ENCODE assay signal across 8 mouse cellular contexts in the genomic region with DNA sequence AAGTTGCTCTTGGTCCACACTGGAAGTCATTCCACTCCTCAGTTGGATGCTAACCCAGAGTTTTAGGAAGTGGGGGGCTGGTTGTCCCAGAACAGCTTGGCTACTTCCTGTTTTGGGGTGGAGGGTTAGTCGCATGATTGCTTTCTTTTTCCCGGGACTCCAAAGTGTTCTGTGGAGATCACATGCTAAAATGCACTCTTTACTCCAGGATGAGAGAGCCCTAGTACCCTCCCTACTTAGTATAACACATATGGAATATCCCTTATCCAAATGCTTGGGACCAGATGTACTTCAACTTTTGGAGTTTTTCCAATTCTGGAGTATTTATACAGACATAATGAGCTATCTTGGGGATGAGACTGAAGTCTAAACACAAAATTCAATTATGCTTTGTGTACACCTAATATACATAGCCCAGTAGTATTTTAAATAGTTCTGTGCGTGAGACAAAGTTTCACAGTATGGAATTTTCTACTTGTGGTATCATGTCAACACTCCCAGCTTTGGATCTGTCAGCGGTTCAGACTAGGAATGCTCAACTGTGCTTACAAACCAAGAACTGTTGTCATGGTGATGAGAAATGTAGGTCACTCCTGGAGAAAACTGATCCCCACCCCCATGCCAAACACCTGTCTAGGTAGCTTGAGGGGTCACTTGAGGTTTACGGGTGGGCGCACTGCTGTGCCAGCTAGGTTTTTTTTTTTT.
DNase-seq lines count a peak whose midpoint lies in the region; ATAC-seq lines count a peak whose summit lies in the region.
"Had no signal": no experiment of that assay in that cellular context is flagged by ENCODE, and none has a peak within 500 bp of the region (broad histone marks: within the 10 kb centered on the region; RNA-seq: fewer than 3 reads in every experiment).

No protein-coding gene starts in this region.

- no peaks in the 10 kb centered on the region for H3K36me3 ChIP-seq in kidney, embryonic 15.5 days
- no peaks in the 10 kb centered on the region for H3K36me3 ChIP-seq in embryonic facial prominence, embryonic 14.5 days (ENCODE audit: control insufficient read depth, insufficient read depth, low read length)

- H3K27me3 ChIP-seq in kidney, embryonic 15.5 days: no peaks in the 10 kb centered on the region
- no peaks in the 10 kb centered on the region for H3K27me3 ChIP-seq in embryonic facial prominence, embryonic 14.5 days (replicated peaks; ENCODE audit: control insufficient read depth, insufficient read depth, low read length)

- H3K9me3 ChIP-seq in kidney, embryonic 15.5 days (replicated peaks): no peaks in the 10 kb centered on the region
- H3K9me3 ChIP-seq in embryonic facial prominence, embryonic 14.5 days (ENCODE audit: control insufficient read depth, low read length): no peaks in the 10 kb centered on the region

- no peak for DNase-seq in kidney, adult 8-10 months
- DNase-seq in embryonic facial prominence, embryonic 14.5 days (ENCODE audit: low spot score): peak; percentile 84
- DNase-seq in lung, postnatal 10 days: peak; percentile 28
- no peak for DNase-seq in yolk sac, embryonic 10.5 days (ENCODE audit: low spot score)
- DNase-seq: right cerebral cortex, postnatal 4 days had no signal

- H3K4me1 ChIP-seq in kidney, embryonic 15.5 days: peaks cover 32% of the 10 kb centered on the region
- peaks cover 4% of the 10 kb centered on the region for H3K4me1 ChIP-seq in brown adipose tissue, adult 24 weeks (ENCODE audit: control insufficient read depth, insufficient read depth, insufficient read length, low read length)
- H3K4me1 ChIP-seq in embryonic facial prominence, embryonic 14.5 days (ENCODE audit: control insufficient read depth, insufficient read depth, low read length): peaks cover 27% of the 10 kb centered on the region

- H3K4me2 ChIP-seq in kidney, embryonic 15.5 days: 0 out of 2 replicates have a peak overlapping the region, but pooled peaks have one; percentile 23
- H3K4me2 ChIP-seq in embryonic facial prominence, embryonic 14.5 days (ENCODE audit: low read depth, low read length): no peak overlapping the region

- no peak overlapping the region for H3K9ac ChIP-seq in kidney, embryonic 15.5 days
- H3K9ac ChIP-seq in embryonic facial prominence, embryonic 14.5 days (ENCODE audit: low read depth, low read length): no peak overlapping the region

- peak overlapping the region; percentile 83 for H3K27ac ChIP-seq in kidney, embryonic 15.5 days
- peak overlapping the region; percentile 13; the same call in 1 of the 2 replicates for H3K27ac ChIP-seq in brown adipose tissue, adult 24 weeks (replicated peaks; ENCODE audit: low read depth, low read length)
- H3K27ac ChIP-seq in embryonic facial prominence, embryonic 14.5 days (replicated peaks; ENCODE audit: low read depth, low read length): peak overlapping the region; percentile 40; the same call in 1 of the 2 replicates

- H3K4me3 ChIP-seq in kidney, embryonic 15.5 days (replicated peaks): no peak overlapping the region
- no peak overlapping the region for H3K4me3 ChIP-seq in brown adipose tissue, adult 24 weeks (ENCODE audit: insufficient read depth, low read depth, low read length)
- no peak overlapping the region for H3K4me3 ChIP-seq in embryonic facial prominence, embryonic 14.5 days (ENCODE audit: low read depth, low read length)

- ATAC-seq in kidney, embryonic 15.5 days (replicated peaks; ENCODE audit: low FRiP score): peak; percentile 47; the same call in 1 of the 2 replicates
- peak; percentile 45 for ATAC-seq in embryonic facial prominence, embryonic 14.5 days (ENCODE audit: low read depth)
- ATAC-seq in erythroid progenitor cell, adult 5-6 weeks (replicated peaks; ENCODE audit: low FRiP score, poor library complexity, severe bottlenecking): no peak

- 45% methylated on average over 6 of the region's 6 CpGs for WGBS in kidney, embryonic 15.5 days
- 43% methylated on average over 6 of the region's 6 CpGs for WGBS in embryonic facial prominence, embryonic 14.5 days

Comparison
In these comparisons a context has a peak if more than half of its experiments do, and no peak if none do; other contexts are left out.
1. H3K27ac ChIP-seq: peak in every context shown above with its lines; median percentile 83 in kidney, embryonic 15.5 days; 40 in embryonic facial prominence, embryonic 14.5 days; 13 in brown adipose tissue, adult 24 weeks.
2. DNase-seq: peak in embryonic facial prominence, embryonic 14.5 days (single experiment) and lung, postnatal 10 days (single experiment); none in kidney, adult 8-10 months (0 of 2) and yolk sac, embryonic 10.5 days (single experiment).